Mouse (Mus musculus) effector memory CD4-positive, alpha-beta T cell, adult 5 months (primary cell): ENCODE data around the gene Klhl35. TPM values are rescaled to one million over a fixed set of nuclear protein-coding genes. Genes with fewer than 3 reads are reported as not detected.

ENCODE experiments used
- polyA plus RNA-seq: library from polyadenylated mRNA; unstranded; fragments of 100-300 nt; shearing (Covaris generic); gene quantifications from one replicate; pipeline ENCODE4 v1.2.1, GENCODE M21; 2017

Klhl35 gene
- polyA plus RNA-seq: 1.3 TPM

DNA sequence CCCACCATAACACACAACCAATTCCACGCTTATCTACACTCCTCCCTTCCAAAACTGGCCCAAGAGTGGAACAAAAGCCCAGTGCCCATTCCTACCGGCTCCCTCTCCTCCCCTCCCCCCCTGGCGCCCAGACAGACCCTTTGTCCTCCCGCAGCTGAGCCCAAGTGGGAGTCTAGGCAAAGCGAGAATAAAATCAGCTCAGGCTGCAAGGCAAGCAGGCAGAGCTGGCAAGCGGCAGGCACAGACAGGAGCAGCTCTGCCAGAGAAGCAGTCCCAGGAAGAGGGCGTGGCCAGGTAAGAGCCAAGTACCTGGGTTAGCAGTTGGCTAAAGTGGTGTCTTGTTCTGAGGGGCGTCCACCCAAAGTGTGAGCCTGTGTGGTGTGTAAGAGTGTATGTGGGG, at the start of gene Klhl35:
TSS of gene Klhl35 (plus strand) at position 194 of the 400 bp plus-strand sequence.

DNA sequence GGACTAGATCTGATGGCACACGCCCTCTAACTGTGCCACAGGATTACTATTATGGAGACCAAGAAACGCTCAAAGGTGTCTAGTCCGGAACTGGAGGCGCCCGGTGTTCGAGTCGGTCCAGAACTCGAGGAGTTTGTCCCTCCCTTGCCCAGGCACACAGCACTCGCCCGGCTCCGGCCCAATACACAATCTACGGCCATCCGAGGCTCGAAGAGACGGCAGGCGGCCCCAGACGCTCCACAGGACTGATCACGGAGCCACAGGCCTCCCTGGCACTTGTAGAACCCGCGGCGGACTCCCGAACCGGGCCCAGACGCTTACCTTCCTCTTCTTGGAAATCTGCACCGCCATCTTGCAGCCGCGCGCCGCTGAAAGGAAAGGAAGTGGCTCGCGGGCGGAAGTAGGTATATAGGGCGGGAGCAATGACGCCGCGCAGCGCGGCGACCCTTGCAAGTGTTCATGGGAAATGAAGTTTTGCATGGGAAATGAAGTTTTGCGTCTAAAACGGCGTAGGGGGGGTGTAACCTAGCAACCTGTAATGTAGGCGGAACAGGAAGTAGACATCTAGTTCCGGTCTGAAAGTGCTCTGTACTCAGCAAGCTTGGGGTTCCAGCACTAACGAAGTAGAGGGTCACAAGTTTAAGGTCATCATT, 17.6 kb downstream of the Klhl35 start, which contains the start of gene Rps3:
TSS of gene Rps3 (minus strand) at position 468 of the 653 bp plus-strand sequence.

Other genes starting within 250 kb of the Klhl35 start
- not detected for gene Mogat2, start 227.4 kb upstream of the Klhl35 start, polyA plus RNA-seq
- gene Map6, start 198.6 kb upstream of the Klhl35 start, polyA plus RNA-seq: 1.4 TPM
- not detected for gene Serpinh1, start 112.8 kb upstream of the Klhl35 start, polyA plus RNA-seq
- gene Gdpd5, start 84.6 kb upstream of the Klhl35 start, polyA plus RNA-seq: 10.9 TPM
- 1,336 TPM for gene Rps3, start 17.7 kb downstream of the Klhl35 start, polyA plus RNA-seq
- 17.9 TPM for gene Arrb1, start 69.5 kb downstream of the Klhl35 start, polyA plus RNA-seq
- gene Tpbgl, start 161.1 kb downstream of the Klhl35 start, polyA plus RNA-seq: 0.85 TPM
- not detected for gene Slco2b1, start 245.3 kb downstream of the Klhl35 start, polyA plus RNA-seq